Mouse (Mus musculus) embryonic facial prominence, embryonic 11.5 days (tissue): Measurements from ENCODE around the gene Qtrt2. TPM values are rescaled to one million over a fixed set of nuclear protein-coding genes. Genes with fewer than 3 reads are reported as not detected.

Source experiments
- ATAC-seq: fragments of 200-750 bp; cut with Nextera tagmentation; replicated peaks from 2 replicates; pipeline ENCODE4 v1.8.0; 2017; ENCODE audit warnings: low read depth; ENCODE audit not compliant: insufficient number of reproducible peaks, low FRiP score, low TSS enrichment
- DNase-seq: peaks from one replicate; pipeline ENCODE4 v3.0.0-alpha.2; 2015; ENCODE audit warnings: low spot score
- H3K27ac ChIP-seq: fragments of 300-500 bp; sonication (generic); replicated peaks from 2 replicates; pipeline ENCODE4 v1.5.1; 2014; ENCODE audit warnings: mild to moderate bottlenecking, low read depth, low read length, control low read depth
- H3K27me3 ChIP-seq: fragments of 300-500 bp; sonication (generic); 2 replicates; pipeline ENCODE4 v1.6.1; 2014; ENCODE audit warnings: mild to moderate bottlenecking, low read length, moderate library complexity, mixed read lengths; ENCODE audit not compliant: control insufficient read depth, insufficient read depth
- H3K36me3 ChIP-seq: fragments of 300-500 bp; sonication (generic); replicated peaks from 2 replicates; pipeline ENCODE4 v1.6.1; 2014; ENCODE audit warnings: low read depth, mild to moderate bottlenecking, low read length, moderate library complexity, mixed read lengths; ENCODE audit not compliant: control insufficient read depth, insufficient read depth
- H3K4me1 ChIP-seq: fragments of 300-500 bp; sonication (generic); 2 replicates; pipeline ENCODE4 v1.6.1; 2014; ENCODE audit warnings: low read length, mixed read lengths; ENCODE audit not compliant: control insufficient read depth, insufficient read depth
- H3K4me2 ChIP-seq: fragments of 300-500 bp; sonication (generic); 2 replicates; pipeline ENCODE4 v1.6.1; 2014; ENCODE audit warnings: low read depth, mild to moderate bottlenecking, control low read depth, low read length, moderate library complexity
- H3K4me3 ChIP-seq: fragments of 300-500 bp; sonication (generic); 2 replicates; pipeline ENCODE4 v1.5.1; 2014; ENCODE audit warnings: low read depth, low read length, control low read depth
- H3K9ac ChIP-seq: fragments of 300-500 bp; sonication (generic); replicated peaks from 2 replicates; pipeline ENCODE4 v1.6.1; 2014; ENCODE audit warnings: mild to moderate bottlenecking, control low read depth, low read length
- H3K9me3 ChIP-seq: fragments of 300-500 bp; sonication (generic); replicated peaks from 2 replicates; pipeline ENCODE4 v1.6.1; 2016; ENCODE audit warnings: mild to moderate bottlenecking, low read length, inconsistent platforms, mixed read lengths; ENCODE audit not compliant: control insufficient read depth
- WGBS: fragments of 180-500 bp; shearing (Covaris S2); extraction: QIAGEN DNeasy Blood & Tissue Kit; methylation state at CpG from one replicate; pipeline ENCODE4 v1.1.7; 2014; 5-methylcytosine and 5-hydroxymethylcytosine counted together
- polyA plus RNA-seq: library from polyadenylated mRNA; unstranded; fragments of >200 nt; fragmentation: Nextera tagmentation; extraction: Ambion mirVana; gene quantifications from 2 replicates; pipeline ENCODE4 v1.2.1, GENCODE M21; 2014

Gene Qtrt2
- polyA plus RNA-seq = 42.9 and 54.4 TPM in 2 replicates

- Histone ChIP-seq H3K4me2 (no peak within 1 kb of the TSS), H3K36me3 (no peaks in the 10 kb centered on the region), H3K4me1 (no peaks in the 10 kb centered on the region), H3K9ac (no peak within 1 kb of the TSS), H3K4me3 (no peak within 1 kb of the TSS), H3K27ac (no peak within 1 kb of the TSS), H3K9me3 (no peaks in the 10 kb centered on the region), H3K27me3 (no peaks in the 10 kb centered on the region)
- DNase-seq = no peak
- ATAC-seq = no peak
- 75% methylated on average over 6 of the region's 6 CpGs for WGBS
These were observed at the start of gene Qtrt2 for GRCm38 (mm10) chr16:43926341-43926859. TSS of gene Qtrt2 (minus strand) at chr16:43926809.

DNA sequence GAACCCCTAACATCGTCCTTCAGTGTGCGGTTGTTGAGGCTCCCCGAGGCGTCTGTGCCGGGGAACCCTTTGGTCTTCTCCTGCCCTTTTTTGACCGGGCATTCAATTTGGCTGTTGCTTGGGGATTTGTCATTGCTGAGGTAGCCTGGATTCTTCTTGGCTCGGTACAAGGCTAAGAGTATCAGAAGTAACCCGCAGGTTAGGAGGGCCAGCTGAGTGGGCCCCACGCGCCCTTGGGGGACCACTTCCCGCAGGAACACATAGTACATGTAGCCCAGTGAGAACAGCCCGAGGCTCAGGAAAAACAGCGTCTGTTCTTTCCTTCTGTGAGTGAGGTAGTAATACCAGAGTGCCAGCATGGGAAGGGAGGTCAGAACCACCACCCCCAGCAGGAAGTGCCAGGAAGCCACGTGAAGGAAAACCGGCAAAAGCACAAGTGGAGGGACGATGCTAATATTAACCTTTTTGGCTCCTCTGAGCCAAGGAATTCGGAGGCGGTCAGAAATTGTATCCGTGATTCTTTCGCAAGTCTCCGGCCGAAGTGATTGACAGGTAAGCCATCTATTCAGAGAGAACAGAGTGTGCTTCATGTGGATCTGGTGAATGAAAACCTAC, 47.1 kb upstream of the Qtrt2 start:
- no peaks in the 10 kb centered on the region for H3K36me3 ChIP-seq
- H3K27ac ChIP-seq = no peak overlapping the region
- no peaks in the 10 kb centered on the region for H3K4me1 ChIP-seq
- no peak for ATAC-seq
- no peak overlapping the region for H3K4me2 ChIP-seq
- no peak for DNase-seq
- H3K9me3 ChIP-seq = no peaks in the 10 kb centered on the region
- no peak overlapping the region for H3K9ac ChIP-seq
- H3K4me3 ChIP-seq = no peak overlapping the region
- WGBS = 70% methylated on average over 22 of the region's 22 CpGs
- H3K27me3 ChIP-seq = no peaks in the 10 kb centered on the region

DNA sequence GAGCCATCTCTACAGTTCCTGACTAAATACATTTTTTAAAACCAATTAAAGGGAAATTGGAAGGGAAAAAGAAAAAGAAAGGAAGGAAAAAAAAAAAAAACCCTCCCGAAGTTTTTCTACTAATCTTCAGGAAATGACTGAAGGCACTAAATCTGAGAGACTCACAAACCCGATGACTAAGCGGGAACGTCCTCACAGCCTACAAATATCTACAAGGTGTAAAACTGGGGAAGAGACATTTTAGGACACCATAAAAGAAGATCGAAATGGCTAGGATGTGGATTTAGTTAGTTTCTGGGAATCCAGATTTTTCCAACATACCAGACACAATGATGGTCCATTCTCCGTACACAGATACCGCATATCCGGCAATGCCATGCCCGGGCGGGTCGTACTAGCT, 46.5 kb upstream of the Qtrt2 start:
- Histone ChIP-seq H3K4me1 (no peaks in the 10 kb centered on the region), H3K9me3 (no peaks in the 10 kb centered on the region), H3K36me3 (no peaks in the 10 kb centered on the region), H3K9ac (no peak overlapping the region), H3K27me3 (no peaks in the 10 kb centered on the region), H3K27ac (no peak overlapping the region), H3K4me2 (no peak overlapping the region), H3K4me3 (no peak overlapping the region)
- DNase-seq (no peak), ATAC-seq (no peak)
- 93% methylated on average over 11 of the region's 11 CpGs for WGBS

GRCm38 (mm10) chr16:43972391-43972790, 45.8 kb upstream of the Qtrt2 start:
- 86% methylated on average over 2 of the region's 2 CpGs for WGBS
- no peak overlapping the region for H3K4me3 ChIP-seq
- ATAC-seq = no peak

DNA sequence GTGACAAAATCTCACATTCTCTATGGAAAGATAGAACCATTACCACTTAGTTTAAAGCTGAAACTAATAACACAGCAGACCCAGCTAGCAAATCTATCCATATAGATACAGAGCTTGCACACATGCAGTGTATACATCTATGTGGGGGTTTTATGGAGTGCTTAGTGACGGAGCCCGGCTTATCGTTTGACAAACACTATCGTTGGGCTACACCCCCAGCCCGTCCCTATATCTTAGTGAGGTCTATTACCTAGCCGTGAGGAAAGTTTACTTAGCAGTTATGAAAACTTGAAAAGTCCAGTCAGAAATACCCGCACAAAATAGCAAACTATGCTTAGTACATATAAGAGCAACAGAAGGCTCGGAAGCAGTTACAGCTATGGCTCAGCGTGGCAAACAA, 45.1 kb upstream of the Qtrt2 start:
- ATAC-seq (no peak), DNase-seq (no peak)

More at GRCm38 (mm10) chr16:43972391-43972790, 45.8 kb upstream of the Qtrt2 start:
- Histone ChIP-seq H3K36me3 (no peaks in the 10 kb centered on the region), H3K9me3 (no peaks in the 10 kb centered on the region), H3K9ac (no peak overlapping the region), H3K4me2 (no peak overlapping the region), H3K27me3 (no peaks in the 10 kb centered on the region), H3K4me1 (no peaks in the 10 kb centered on the region), H3K27ac (no peak overlapping the region)
- no peak for DNase-seq

GRCm38 (mm10) chr16:43971189-43971588, 44.6 kb upstream of the Qtrt2 start:
- no peak overlapping the region for H3K4me2 ChIP-seq
- ATAC-seq (no peak), DNase-seq (no peak)
- H3K4me3 ChIP-seq = no peak overlapping the region
- no peaks in the 10 kb centered on the region for H3K36me3 ChIP-seq
- H3K4me1 ChIP-seq = no peaks in the 10 kb centered on the region
- no peaks in the 10 kb centered on the region for H3K9me3 ChIP-seq
- WGBS = 93% methylated on average over 11 of the region's 11 CpGs
- H3K27me3 ChIP-seq = no peaks in the 10 kb centered on the region
- H3K27ac ChIP-seq = no peak overlapping the region
- H3K9ac ChIP-seq = no peak overlapping the region

More for the DNA sequence above, 45.1 kb upstream of the Qtrt2 start:
- no peaks in the 10 kb centered on the region for H3K36me3 ChIP-seq
- no peak overlapping the region for H3K9ac ChIP-seq
- no peaks in the 10 kb centered on the region for H3K27me3 ChIP-seq
- no peak overlapping the region for H3K4me2 ChIP-seq
- WGBS = 92% methylated on average over 9 of the region's 9 CpGs
- H3K4me1 ChIP-seq = no peaks in the 10 kb centered on the region
- no peak overlapping the region for H3K4me3 ChIP-seq
- no peak overlapping the region for H3K27ac ChIP-seq
- no peaks in the 10 kb centered on the region for H3K9me3 ChIP-seq

GRCm38 (mm10) chr16:43970426-43970825, 43.8 kb upstream of the Qtrt2 start:
- Histone ChIP-seq H3K4me1 (no peaks in the 10 kb centered on the region), H3K9ac (no peak overlapping the region), H3K4me2 (no peak overlapping the region), H3K9me3 (no peaks in the 10 kb centered on the region), H3K4me3 (no peak overlapping the region), H3K36me3 (no peaks in the 10 kb centered on the region), H3K27me3 (no peaks in the 10 kb centered on the region), H3K27ac (no peak overlapping the region)
- no peak for DNase-seq
- 86% methylated on average over 3 of the region's 3 CpGs for whole genome bisulfite sequencing
- ATAC-seq = no peak

- H3K9ac ChIP-seq = no peak overlapping the region
- no peak overlapping the region for H3K27ac ChIP-seq
- ATAC-seq (no peak), DNase-seq (no peak)
- H3K36me3 ChIP-seq = no peaks in the 10 kb centered on the region
- no peak overlapping the region for H3K4me3 ChIP-seq
- H3K4me1 ChIP-seq = no peaks in the 10 kb centered on the region
- no peaks in the 10 kb centered on the region for H3K9me3 ChIP-seq
- no peak overlapping the region for H3K4me2 ChIP-seq
- 86% methylated on average over 13 of the region's 13 CpGs for WGBS
- no peaks in the 10 kb centered on the region for H3K27me3 ChIP-seq
These were observed 39.3 kb upstream of the Qtrt2 start for GRCm38 (mm10) chr16:43965781-43966389.
